Mouse (Mus musculus) thymus, postnatal 4 days (tissue): ENCODE measurements at regions not wholly inside any gene's neighbourhood (a gene's known extent, or its start where the extent isn't known, plus 50 kb on each side); places are given as distances from the start of the nearest gene placed in this dataset.
"Not testable (repeated sequence)": the region's sequence is repeated elsewhere in the genome, so short reads cannot be mapped to it uniquely, and the experiment has no call there.

Experiments used
- DNase-seq: peaks from one replicate; pipeline ENCODE4 v3.0.0; 2021

DNA sequence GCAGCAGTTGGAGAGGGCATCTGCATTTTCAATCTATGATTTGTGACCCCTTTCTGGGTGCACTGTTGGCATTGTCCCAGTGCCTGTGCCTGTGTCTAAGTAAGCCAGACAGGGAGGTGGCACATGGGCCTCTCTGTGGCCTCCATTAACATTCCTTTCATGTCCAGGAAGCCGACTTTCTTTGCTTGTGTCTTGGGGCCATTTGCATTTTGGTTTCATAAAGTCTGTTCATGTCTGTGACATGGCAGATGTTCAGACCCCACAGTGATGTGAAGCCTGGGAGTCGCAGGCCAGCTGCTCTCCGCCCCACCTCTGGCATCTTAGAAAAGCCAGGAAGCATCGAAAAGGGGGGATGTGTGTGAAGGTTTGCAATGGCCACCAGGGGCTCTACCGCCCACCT lies 153.1 kb downstream of the Kif26a start:
- no peak for DNase-seq

DNA sequence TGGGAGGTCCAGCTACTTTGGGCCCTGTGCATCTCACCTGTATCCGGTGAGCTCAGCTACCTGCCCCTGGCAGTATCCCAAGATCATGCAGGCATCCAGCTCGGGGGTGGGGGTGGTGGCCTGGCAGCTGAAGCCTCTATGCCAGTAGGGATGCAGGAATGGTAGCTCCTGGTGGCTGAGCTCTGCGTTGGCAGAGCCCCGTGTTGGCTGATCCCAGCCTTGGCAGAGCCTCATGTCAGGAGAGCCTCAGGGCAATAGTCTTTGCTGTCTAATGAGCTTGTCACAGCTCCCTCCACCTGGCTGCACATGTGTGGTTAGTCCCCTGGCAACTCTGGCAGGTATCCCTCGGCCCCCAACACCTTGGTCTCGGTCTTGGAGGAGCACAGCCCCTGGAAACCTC lies 153.6 kb downstream of the Kif26a start:
- DNase-seq = no peak

- DNase-seq = no peak
Measured at GRCm38 (mm10) chr12:112300125-112300524, 154.1 kb downstream of the Kif26a start.

DNA sequence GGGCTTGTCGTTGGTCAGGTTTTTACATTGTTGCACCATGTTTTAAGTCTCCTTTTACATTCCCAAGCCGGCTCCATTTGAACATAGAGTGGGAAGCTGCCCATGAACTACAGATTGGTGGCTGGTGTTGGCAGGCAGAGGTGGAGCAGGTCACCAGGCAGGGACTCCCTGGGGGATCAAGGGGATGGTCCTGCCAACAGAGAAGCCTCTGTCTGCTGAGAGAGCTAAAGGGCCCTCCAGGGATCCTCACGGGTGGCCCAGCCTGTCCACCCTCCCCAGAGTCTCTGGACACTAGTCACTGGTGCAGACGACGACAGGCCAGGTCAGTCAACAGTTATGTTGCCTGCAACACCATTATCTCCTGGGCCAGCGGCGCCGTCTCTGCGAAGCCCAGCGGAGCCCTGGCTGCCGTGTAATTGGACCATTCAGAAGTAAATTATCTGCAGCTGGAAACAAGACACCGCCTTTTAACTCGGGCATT lies 155.4 kb downstream of the Kif26a start:
- no peak for DNase-seq

DNA sequence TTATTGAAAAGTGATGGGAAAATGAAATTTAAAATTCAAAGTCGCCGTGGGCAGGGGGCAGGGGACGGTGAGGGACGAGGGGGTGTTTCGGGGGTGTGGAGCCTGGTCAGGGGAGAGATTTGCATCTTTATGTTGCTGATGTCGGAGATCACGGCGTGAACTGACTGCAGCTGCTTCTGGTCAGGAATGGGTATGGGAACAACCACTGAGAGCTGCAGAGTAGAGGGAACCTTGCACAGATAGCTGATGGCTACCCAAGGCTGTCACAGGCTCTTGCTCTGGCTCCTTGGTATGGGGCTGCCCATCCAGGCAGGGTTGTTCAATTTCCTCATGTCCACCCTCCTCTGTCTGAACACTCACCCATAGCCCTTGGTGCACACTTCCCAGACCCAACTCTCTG lies 155.9 kb downstream of the Kif26a start:
- DNase-seq = no peak

- DNase-seq = no peak
Measured at GRCm38 (mm10) chr12:112306208-112306607, 160.2 kb downstream of the Kif26a start.

DNA sequence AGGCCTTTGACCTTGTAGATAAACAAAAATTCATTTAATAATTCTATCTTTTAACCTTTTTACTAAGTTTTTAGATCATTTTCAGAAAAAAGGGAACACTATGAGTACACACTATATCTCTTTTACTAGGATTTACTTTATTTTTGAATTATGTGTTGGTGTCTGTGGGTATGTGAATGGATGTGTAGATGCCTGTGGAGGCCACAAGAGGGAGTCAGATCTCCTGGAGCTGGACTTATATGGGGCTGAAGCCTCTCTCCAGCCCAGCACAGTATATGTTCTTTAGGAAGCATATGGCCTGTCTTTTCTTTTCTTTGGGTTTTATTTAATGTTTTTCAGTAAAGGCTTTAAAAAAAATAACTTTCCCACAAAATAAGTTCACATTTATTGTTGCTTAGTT lies 162.0 kb downstream of the Kif26a start:
- DNase-seq = no peak

- DNase-seq = not testable (repeated sequence)
Measured at GRCm38 (mm10) chr12:112309096-112309495, 163.1 kb downstream of the Kif26a start.

DNA sequence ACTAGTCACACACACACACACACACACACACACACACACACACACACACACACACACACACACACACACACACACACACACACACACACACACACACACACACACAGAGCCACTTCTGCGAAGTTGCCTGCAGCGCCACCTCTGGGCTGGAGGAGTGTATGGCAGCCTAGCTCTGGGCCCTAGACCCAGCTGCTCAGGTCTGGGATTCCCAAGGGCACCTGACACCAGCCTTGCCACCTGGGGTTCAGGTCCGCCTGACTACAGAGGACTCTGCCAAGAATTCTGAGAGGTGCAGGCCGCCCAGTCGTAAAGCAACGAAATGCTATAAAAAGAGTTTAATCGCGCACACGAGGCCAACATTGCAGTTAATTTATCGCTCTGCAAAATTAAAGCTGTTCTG lies 163.8 kb downstream of the Kif26a start:
- peak; percentile 41 for DNase-seq

DNA sequence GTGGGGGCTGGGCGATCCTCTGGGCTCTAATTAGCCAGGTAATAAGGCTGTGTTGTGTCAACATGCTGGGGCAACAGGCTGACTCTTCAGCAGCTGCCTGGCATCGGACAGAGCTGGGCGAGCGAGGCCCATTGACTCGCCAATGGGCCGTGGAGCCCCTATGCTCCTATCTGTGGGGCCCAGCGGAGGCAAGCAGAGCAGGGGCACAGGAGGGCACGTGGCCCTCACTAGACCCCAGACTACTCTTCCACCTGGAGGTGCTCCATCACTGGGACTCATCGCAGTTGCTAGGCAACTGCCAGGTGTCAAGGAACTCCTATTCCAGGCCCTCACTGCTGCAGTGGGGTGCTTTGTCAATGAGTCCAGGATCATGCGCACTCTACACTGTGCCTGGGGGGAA lies 164.7 kb downstream of the Kif26a start:
- no peak for DNase-seq

DNA sequence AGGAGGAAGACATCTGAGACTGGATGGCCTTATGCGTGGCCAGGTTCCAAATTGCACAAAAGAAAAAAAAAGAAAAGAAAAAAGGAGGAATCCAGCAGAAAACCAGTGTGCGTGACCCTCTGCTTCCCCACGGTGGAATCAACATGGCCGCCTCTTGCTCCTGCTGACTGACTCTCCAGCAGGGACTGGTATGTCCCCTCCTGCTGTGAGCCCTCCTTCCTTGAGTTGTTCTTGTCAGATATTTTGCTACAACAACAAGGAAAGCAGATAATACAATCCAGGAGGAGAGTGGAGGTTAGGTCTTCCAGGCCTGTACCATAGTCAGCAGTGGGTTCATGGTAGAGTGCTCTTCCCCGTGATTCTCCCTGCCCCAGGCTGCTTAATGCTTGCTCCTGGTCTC lies 168.8 kb downstream of the Kif26a start:
- DNase-seq = no peak

DNA sequence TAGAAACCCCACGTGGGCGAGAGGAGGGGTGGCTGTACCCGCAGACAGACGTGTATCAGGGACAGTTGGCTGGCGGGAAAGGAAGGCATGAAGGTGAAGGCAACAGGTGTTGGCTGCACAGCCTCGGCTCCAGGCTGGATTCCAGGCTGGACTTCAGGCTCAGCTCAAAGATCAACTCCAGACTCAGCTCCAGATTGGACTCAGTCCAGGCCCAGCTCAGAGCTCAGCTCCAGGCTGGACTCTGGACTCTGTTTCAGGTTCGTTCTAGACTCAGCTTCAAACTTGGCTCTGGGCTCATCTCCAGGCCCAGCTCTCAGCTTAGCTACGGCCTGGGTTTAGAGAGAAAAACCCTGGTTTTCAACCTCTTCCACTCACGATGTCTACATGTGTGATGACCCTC lies 171.2 kb downstream of the Kif26a start:
- DNase-seq = no peak

DNA sequence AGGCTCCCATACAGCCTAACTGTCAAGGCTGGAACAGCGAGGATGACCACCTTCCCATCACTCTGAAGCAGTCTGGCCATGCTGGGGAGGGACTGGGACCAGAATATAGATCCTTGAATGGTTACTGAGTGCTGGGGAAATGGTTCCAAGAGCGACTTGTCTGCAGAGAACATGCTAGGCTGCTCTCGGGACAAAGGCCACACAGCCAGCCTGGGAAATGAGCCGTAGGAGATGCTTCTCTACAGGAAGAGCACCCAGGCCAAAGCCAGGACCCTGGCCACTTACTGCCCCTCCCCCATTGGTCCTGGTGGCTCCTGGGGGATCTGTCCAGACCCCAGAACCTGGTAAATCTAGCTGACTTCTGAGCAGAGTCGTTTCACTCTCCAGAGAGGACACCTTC lies 170.8 kb upstream of the A530016L24Rik start:
- no peak for DNase-seq

DNA sequence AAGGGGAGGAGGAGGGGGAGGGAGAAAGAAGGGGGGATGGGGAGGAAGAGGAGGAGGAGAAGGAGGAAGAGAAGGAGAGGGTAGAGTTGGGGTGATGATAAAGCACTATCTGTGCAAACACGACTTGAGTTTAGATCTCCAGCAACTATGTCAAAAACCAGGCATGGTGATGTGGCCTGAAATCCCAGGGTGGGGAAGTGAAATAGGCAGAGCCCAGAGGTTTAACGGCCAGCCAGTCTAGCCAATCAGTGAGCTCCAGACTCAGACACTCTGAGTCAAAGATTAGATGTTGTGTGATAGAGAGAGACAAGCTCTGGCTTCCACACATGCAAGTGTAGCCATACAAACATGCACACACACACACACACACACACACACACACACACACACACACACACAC lies 167.1 kb upstream of the A530016L24Rik start:
- no peak for DNase-seq

DNA sequence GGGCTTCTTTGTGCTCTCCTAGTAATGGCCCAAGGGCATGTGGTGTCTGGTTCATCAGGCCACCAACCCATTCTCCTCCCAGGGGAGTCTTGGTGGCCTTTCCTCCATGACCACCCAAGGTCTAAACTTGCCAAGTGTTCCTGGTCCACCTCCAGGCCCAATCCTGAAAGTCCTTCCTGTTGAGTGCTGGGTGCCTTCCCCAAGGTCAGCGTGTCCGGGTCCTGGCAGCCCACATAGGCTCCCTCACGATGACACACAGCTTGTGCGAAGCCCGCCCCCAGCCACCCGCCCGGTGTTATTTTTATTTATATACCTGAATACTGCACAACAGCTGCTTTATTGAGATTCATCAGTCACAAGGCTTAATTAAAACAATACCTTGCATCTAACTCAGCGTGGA lies 161.8 kb upstream of the A530016L24Rik start:
- DNase-seq = no peak

DNA sequence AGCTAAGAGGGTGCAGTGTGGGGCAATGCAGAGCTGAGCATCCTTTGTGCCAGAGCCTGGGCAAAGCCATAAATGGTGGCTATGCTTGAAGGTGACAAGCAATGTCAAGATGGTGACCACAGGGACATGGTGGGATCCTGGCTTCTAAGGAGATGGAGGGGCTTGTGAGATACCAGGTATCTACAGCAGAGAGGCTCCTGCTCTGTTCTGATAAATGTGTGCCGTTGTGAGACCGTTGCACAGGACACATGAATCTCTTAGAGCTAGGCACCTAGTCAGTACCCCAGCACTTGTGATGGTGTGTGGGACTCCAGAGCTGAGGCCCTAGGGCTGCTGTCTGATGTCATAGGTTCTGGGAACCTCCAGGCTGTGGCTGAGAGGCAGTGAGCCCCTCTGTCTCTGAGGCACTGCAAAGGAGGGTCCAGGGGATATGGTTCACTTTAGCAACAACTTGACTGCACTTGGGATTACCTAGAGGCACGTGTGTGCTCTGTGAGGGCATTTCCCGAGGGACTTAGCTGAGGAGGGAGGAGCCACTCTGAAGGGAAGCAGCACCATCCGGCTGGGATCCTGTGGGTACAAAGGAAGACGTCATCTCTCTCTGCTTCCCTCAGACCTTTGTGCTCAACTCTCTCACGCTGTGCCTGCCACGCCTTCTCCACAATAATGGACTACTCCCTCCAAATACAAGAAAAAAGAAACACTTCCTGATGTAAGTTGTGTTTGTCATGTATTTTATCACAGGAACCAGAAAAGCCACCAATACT lies 160.3 kb upstream of the A530016L24Rik start:
- no peak for DNase-seq

GRCm38 (mm10) chr12:112329701-112330301 lies 159.4 kb upstream of the A530016L24Rik start:
- no peak for DNase-seq

DNA sequence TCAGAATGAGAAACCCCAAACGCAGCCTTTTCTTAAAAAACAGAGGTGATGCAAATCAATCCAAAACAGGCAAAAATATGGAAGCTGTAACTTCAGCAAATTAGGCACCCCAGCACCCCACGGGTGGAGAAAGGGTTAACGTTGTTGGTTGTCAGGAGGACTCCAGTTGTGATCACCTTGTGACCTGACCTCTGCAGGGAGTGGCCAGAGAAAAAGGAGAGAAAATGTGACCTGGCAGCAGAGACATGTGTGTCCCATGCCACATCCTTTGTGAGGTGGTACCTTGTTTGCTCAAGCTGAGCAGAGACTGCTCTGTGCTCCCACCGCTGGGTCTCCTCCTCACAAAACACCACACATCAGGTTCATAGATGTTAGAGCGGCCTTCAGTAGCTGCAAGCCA lies 158.7 kb upstream of the A530016L24Rik start:
- no peak for DNase-seq

DNA sequence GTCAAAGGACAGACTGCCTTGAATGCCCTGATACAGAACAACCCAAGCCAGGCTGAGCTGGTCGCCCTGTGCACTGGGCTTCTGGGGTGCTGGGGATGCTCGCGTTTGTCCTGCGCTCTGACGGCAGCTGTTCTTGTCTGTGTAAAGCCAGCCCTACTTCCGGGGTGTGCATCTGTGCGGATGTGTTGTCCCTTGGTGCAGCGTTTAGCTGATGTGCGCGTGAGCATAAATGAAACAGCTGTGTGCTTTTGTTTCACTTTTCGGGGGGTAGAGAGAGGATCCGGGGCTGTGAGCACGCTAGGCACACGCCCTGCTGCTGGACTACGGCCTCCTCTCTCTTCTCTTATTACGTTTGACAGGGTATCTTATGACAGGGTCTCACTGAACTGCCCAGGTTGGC lies 158.2 kb upstream of the A530016L24Rik start:
- DNase-seq = no peak

- no peak for DNase-seq
Measured at GRCm38 (mm10) chr12:112333125-112334079, 155.8 kb upstream of the A530016L24Rik start.

DNA sequence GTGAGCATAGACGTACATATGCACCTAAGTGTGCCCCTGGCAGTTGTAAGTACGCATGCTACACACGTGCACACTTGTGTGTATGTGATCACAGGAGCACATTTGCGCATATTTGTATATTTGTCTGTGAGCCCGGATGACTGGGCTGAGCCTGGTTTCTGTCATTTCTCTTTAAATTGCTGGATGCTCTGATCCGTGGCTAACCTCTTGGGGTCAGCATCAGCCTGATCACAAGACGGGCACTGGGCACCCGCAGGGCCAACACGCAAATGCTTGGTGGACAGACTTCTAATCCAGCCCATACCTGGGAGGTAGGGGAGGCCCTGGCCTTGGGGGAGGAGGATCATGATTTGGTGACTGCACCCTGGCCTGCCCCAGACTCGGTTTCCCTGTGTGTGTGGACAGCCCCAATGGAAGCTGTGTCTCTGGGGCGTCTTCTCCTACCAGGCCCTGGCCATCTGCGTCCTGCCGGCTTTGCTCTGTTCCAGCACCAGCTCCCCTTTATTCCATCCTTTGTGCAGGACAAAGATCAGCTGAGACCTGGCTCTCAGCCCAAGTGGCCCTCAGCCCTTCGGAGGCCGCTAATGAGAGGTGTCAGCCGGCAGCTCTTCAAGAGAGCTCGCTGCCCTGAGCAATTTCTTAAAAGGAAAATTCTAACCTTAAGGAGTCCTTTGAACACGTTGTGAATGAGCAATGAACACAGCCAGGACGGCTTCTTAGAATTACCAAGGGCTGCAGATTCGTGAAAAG lies 155.0 kb upstream of the A530016L24Rik start:
- DNase-seq = no peak

- no peak for DNase-seq
Measured at GRCm38 (mm10) chr12:112335641-112336040, 153.6 kb upstream of the A530016L24Rik start.
